Mouse (Mus musculus): ENCODE measurements around the gene Btla. TPM values are rescaled to one million over a fixed set of nuclear protein-coding genes. Genes with fewer than 3 reads are reported as not detected.

Gene Btla
- total and polyA plus RNA-seq, 2 experiments: 0.31 to 0.92 TPM

GRCm38 (mm10) chr16:45204438-45204837 is 19.7 kb upstream of the Btla start:
- Histone ChIP-seq H3K36me3 (ENCODE audit: control insufficient read depth, insufficient read depth, low read length) (no peaks in the 10 kb centered on the region), H3K79me2 (ENCODE audit: control insufficient read depth, insufficient read depth, low read length) (no peaks in the 10 kb centered on the region), H3K4me1 (ENCODE audit: control insufficient read depth, insufficient read depth, low read length) (no peaks in the 10 kb centered on the region; the same call in 1 of the 2 replicates), H3K9ac (ENCODE audit: low read depth, low read length) (no peak overlapping the region), H3K4me3 (ENCODE audit: insufficient read depth, low read depth, low read length) (no peak overlapping the region), H3K27ac (replicated peaks; ENCODE audit: insufficient read depth, low read depth, low read length) (no peak overlapping the region), H3K27me3 (ENCODE audit: control insufficient read depth, insufficient read depth, low read length) (no peaks in the 10 kb centered on the region)
- WGBS: 84% methylated on average over 4 of the region's 4 CpGs
- no peak for DNase-seq (ENCODE audit: extremely low read depth, low read depth, low spot score)
- TF ChIP-seq POLR2A (IDR thresholded peaks at IDR 0.05; ENCODE audit: extremely low read depth, insufficient read depth, low read length) (no peak), CTCF (IDR thresholded peaks at IDR 0.05; ENCODE audit: low read depth, low read length) (no peak)

DNA sequence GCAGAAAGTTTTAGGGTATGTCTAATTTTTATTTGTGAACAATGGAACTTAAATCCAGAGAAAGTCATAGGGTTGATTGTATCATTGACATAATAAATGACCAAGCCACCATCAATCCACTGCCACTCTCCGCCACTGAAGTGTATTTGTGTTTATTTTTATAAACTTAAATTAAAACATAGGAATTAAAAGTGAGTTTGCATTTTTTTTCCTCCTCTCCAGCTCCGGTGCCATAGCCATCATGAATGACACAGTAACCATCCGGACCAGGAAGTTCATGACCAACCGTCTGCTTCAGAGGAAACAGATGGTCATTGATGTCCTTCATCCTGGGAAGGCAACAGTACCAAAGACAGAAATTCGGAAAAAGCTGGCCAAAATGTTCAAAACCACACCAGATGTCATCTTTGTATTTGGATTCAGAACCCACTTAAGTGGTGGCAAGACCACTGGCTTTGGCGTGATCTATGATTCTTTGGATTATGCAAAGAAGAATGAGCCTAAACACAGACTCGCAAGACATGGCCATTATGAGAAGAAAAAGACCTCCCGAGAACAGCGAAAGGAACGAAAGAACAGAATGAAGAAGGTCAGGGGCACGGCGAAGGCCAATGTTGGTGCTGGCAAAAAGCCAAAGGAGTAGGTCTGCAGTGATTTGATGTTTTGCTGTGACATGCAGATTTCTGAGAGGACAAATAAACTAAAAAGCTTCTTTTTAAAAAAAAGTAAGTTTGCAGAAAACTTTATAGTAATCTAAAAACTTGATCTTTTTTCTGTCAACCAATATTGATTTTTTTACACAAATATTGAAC is 19.1 kb upstream of the Btla start:
- Histone ChIP-seq H3K4me1 (ENCODE audit: control insufficient read depth, insufficient read depth, low read length) (no peaks in the 10 kb centered on the region; the same call in 1 of the 2 replicates), H3K27ac (replicated peaks; ENCODE audit: insufficient read depth, low read depth, low read length) (no peak overlapping the region), H3K4me3 (ENCODE audit: insufficient read depth, low read depth, low read length) (no peak overlapping the region), H3K79me2 (ENCODE audit: control insufficient read depth, insufficient read depth, low read length) (no peaks in the 10 kb centered on the region), H3K27me3 (ENCODE audit: control insufficient read depth, insufficient read depth, low read length) (no peaks in the 10 kb centered on the region), H3K9ac (ENCODE audit: low read depth, low read length) (no peak overlapping the region), H3K36me3 (ENCODE audit: control insufficient read depth, insufficient read depth, low read length) (no peaks in the 10 kb centered on the region)
- no peak for TF ChIP-seq POLR2A (IDR thresholded peaks at IDR 0.05; ENCODE audit: extremely low read depth, insufficient read depth, low read length)
- TF ChIP-seq CTCF (IDR thresholded peaks at IDR 0.05; ENCODE audit: low read depth, low read length): no peak
- 80% methylated on average over 12 of the region's 12 CpGs for WGBS
- no peak for DNase-seq (ENCODE audit: extremely low read depth, low read depth, low spot score)

- H3K4me3 ChIP-seq (ENCODE audit: insufficient read depth, low read depth, low read length): no peak overlapping the region
- no peaks in the 10 kb centered on the region for H3K79me2 ChIP-seq (ENCODE audit: control insufficient read depth, insufficient read depth, low read length)
- 64% methylated on average over 2 of the region's 2 CpGs for WGBS
- H3K27ac ChIP-seq (replicated peaks; ENCODE audit: insufficient read depth, low read depth, low read length): no peak overlapping the region
- no peak for DNase-seq (ENCODE audit: extremely low read depth, low read depth, low spot score)
- H3K27me3 ChIP-seq (ENCODE audit: control insufficient read depth, insufficient read depth, low read length): no peaks in the 10 kb centered on the region
- no peak overlapping the region for H3K9ac ChIP-seq (ENCODE audit: low read depth, low read length)
- H3K36me3 ChIP-seq (ENCODE audit: control insufficient read depth, insufficient read depth, low read length): no peaks in the 10 kb centered on the region
- TF ChIP-seq POLR2A (IDR thresholded peaks at IDR 0.05; ENCODE audit: extremely low read depth, insufficient read depth, low read length): no peak
- no peak for TF ChIP-seq CTCF (IDR thresholded peaks at IDR 0.05; ENCODE audit: low read depth, low read length)
- H3K4me1 ChIP-seq (ENCODE audit: control insufficient read depth, insufficient read depth, low read length): no peaks in the 10 kb centered on the region
Observed at GRCm38 (mm10) chr16:45222016-45222415, 2.1 kb upstream of the Btla start.

DNA sequence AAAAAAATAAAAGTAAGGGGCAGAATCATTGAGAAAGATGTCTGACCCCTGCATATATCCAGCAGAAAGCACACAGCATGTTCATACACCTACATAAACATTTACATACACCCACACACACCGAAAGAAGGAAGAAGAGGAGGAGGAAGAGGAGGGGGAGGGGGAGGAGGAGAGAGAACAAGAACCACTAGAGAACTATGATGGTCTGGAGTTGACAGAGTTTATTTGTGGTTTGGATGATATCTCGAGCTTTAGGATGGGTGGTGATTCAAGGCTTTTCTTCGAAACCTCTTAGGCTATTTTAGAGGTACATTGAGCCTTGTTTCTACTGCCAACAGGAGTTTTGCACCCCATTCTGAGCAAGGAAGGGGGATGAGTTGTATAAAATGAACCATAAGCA is 1.3 kb upstream of the Btla start:
- no peaks in the 10 kb centered on the region for H3K27me3 ChIP-seq (ENCODE audit: control insufficient read depth, insufficient read depth, low read length)
- no peaks in the 10 kb centered on the region for H3K79me2 ChIP-seq (ENCODE audit: control insufficient read depth, insufficient read depth, low read length)
- no peaks in the 10 kb centered on the region for H3K4me1 ChIP-seq (ENCODE audit: control insufficient read depth, insufficient read depth, low read length)
- H3K4me3 ChIP-seq (ENCODE audit: insufficient read depth, low read depth, low read length): no peak overlapping the region
- TF ChIP-seq POLR2A (IDR thresholded peaks at IDR 0.05; ENCODE audit: extremely low read depth, insufficient read depth, low read length) (no peak), CTCF (IDR thresholded peaks at IDR 0.05; ENCODE audit: low read depth, low read length) (no peak)
- no peaks in the 10 kb centered on the region for H3K36me3 ChIP-seq (ENCODE audit: control insufficient read depth, insufficient read depth, low read length)
- 69% methylated on average over 3 of the region's 3 CpGs for WGBS
- H3K9ac ChIP-seq (ENCODE audit: low read depth, low read length): no peak overlapping the region
- no peak for DNase-seq (ENCODE audit: extremely low read depth, low read depth, low spot score)
- H3K27ac ChIP-seq (replicated peaks; ENCODE audit: insufficient read depth, low read depth, low read length): no peak overlapping the region

- WGBS: 69% methylated on average over 4 of the region's 4 CpGs
- H3K36me3 ChIP-seq (ENCODE audit: control insufficient read depth, insufficient read depth, low read length): no peaks in the 10 kb centered on the region
- H3K4me1 ChIP-seq (ENCODE audit: control insufficient read depth, insufficient read depth, low read length): no peaks in the 10 kb centered on the region
- no peak for TF ChIP-seq CTCF (IDR thresholded peaks at IDR 0.05; ENCODE audit: low read depth, low read length)
- no peak overlapping the region for H3K9ac ChIP-seq (ENCODE audit: low read depth, low read length)
- no peak overlapping the region for H3K4me3 ChIP-seq (ENCODE audit: insufficient read depth, low read depth, low read length)
- DNase-seq (ENCODE audit: extremely low read depth, low read depth, low spot score): no peak
- no peaks in the 10 kb centered on the region for H3K79me2 ChIP-seq (ENCODE audit: control insufficient read depth, insufficient read depth, low read length)
- H3K27me3 ChIP-seq (ENCODE audit: control insufficient read depth, insufficient read depth, low read length): no peaks in the 10 kb centered on the region
- H3K27ac ChIP-seq (replicated peaks; ENCODE audit: insufficient read depth, low read depth, low read length): no peak overlapping the region
Observed at GRCm38 (mm10) chr16:45224431-45225008, 405 bp downstream of the Btla start.

DNA sequence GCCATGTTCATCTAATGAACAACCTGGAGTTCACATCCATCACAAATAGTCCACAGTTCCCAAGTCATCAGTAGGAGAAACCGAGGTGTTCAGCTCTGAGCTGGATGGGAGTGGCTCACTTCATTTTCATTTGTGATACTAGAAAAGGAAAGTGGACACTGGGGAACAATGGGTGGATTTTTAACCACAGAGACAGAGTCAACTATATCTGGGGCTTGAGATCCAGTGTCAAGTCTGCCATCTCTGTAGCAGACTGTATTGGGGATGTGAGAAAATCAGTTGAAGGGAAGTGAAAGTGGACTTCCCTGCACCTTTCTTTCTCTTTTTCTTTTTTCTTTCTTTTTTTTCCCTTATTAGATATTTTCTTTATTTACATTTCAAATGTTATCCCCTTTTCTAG is 2.9 kb downstream of the Btla start:
- TF ChIP-seq CTCF (IDR thresholded peaks at IDR 0.05; ENCODE audit: low read depth, low read length) (no peak), POLR2A (IDR thresholded peaks at IDR 0.05; ENCODE audit: extremely low read depth, insufficient read depth, low read length) (no peak)

More for the DNA sequence above, 2.9 kb downstream of the Btla start:
- H3K27ac ChIP-seq (replicated peaks; ENCODE audit: insufficient read depth, low read depth, low read length): no peak overlapping the region
- no peaks in the 10 kb centered on the region for H3K27me3 ChIP-seq (ENCODE audit: control insufficient read depth, insufficient read depth, low read length)
- 80% methylated on average over 1 of the region's 1 CpGs for WGBS
- DNase-seq (ENCODE audit: extremely low read depth, low read depth, low spot score): no peak
- no peaks in the 10 kb centered on the region for H3K36me3 ChIP-seq (ENCODE audit: control insufficient read depth, insufficient read depth, low read length)
- no peak overlapping the region for H3K9ac ChIP-seq (ENCODE audit: low read depth, low read length)
- no peaks in the 10 kb centered on the region for H3K4me1 ChIP-seq (ENCODE audit: control insufficient read depth, insufficient read depth, low read length)
- no peaks in the 10 kb centered on the region for H3K79me2 ChIP-seq (ENCODE audit: control insufficient read depth, insufficient read depth, low read length)
- no peak overlapping the region for H3K4me3 ChIP-seq (ENCODE audit: insufficient read depth, low read depth, low read length)
